Mouse (Mus musculus) hindbrain, embryonic 13.5 days (tissue): ENCODE results near the gene Myh10. TPM values are rescaled to one million over a fixed set of nuclear protein-coding genes. Genes with fewer than 3 reads are reported as not detected.
"Not testable (repeated sequence)": the region's sequence is repeated elsewhere in the genome, so short reads cannot be mapped to it uniquely, and the experiment has no call there.

Source experiments
- ATAC-seq: fragments of 200-750 bp; cut with Nextera tagmentation; 2 replicates; pipeline ENCODE4 v1.8.0; 2017; ENCODE audit warnings: moderate TSS enrichment; ENCODE audit not compliant: low FRiP score
- H3K27ac ChIP-seq: fragments of 300-500 bp; sonication (generic); 2 replicates; pipeline ENCODE4 v1.5.1; 2015; ENCODE audit warnings: inconsistent platforms, mild to moderate bottlenecking, moderate library complexity
- H3K27me3 ChIP-seq: fragments of 300-500 bp; sonication (generic); 2 replicates; pipeline ENCODE4 v1.6.1; 2015; ENCODE audit warnings: mild to moderate bottlenecking, inconsistent platforms
- H3K36me3 ChIP-seq: fragments of 300-500 bp; sonication (generic); 2 replicates; pipeline ENCODE4 v1.6.1; 2015; ENCODE audit warnings: mild to moderate bottlenecking, inconsistent platforms
- H3K4me1 ChIP-seq: fragments of 300-500 bp; sonication (generic); replicated peaks from 2 replicates; pipeline ENCODE4 v1.6.1; 2015; ENCODE audit warnings: inconsistent platforms
- H3K4me2 ChIP-seq: fragments of 300-500 bp; sonication (generic); 2 replicates; pipeline ENCODE4 v1.6.1; 2015; ENCODE audit warnings: inconsistent platforms, mild to moderate bottlenecking, moderate library complexity
- H3K4me3 ChIP-seq: fragments of 300-500 bp; sonication (generic); 2 replicates; pipeline ENCODE4 v1.5.1; 2015; ENCODE audit warnings: mild to moderate bottlenecking, inconsistent platforms
- H3K9ac ChIP-seq: fragments of 300-500 bp; sonication (generic); 2 replicates; pipeline ENCODE4 v1.6.1; 2015; ENCODE audit warnings: mild to moderate bottlenecking, inconsistent platforms
- H3K9me3 ChIP-seq: fragments of 300-500 bp; sonication (generic); 2 replicates; pipeline ENCODE4 v1.6.1; 2016; ENCODE audit warnings: inconsistent platforms
- WGBS: fragments of 180-500 bp; shearing (Covaris S2); methylation state at CpG from one replicate; pipeline ENCODE4 v1.1.7; 2015; 5-methylcytosine and 5-hydroxymethylcytosine counted together
- polyA plus RNA-seq: library from polyadenylated mRNA; unstranded; fragments of >200 nt; fragmentation: Nextera tagmentation; extraction: Ambion mirVana; gene quantifications from 2 replicates; pipeline ENCODE4 v1.2.1, GENCODE M21; 2015

Myh10 gene
- polyA plus RNA-seq, 1 experiment from 2014 or later = 93.4 TPM

- H3K9ac ChIP-seq, H3K4me1 ChIP-seq, ATAC-seq, H3K27me3 ChIP-seq, H3K4me2 ChIP-seq, H3K27ac ChIP-seq, H3K9me3 ChIP-seq, H3K4me3 ChIP-seq: not testable (repeated sequence)
- 98% methylated on average over 3 of the region's 3 CpGs for WGBS
- H3K36me3 ChIP-seq = peaks cover 36% of the 10 kb centered on the region
Measured at GRCm38 (mm10) chr11:68733401-68733800, 42.0 kb downstream of the Myh10 start.

GRCm38 (mm10) chr11:68739509-68739908 lies 48.1 kb downstream of the Myh10 start:
- Histone ChIP-seq H3K4me3 (no peak overlapping the region), H3K27me3 (no peaks in the 10 kb centered on the region), H3K4me2 (no peak overlapping the region), H3K9me3 (no peaks in the 10 kb centered on the region), H3K36me3 (peaks cover 44% of the 10 kb centered on the region), H3K9ac (no peak overlapping the region), H3K4me1 (no peaks in the 10 kb centered on the region), H3K27ac (no peak overlapping the region)
- WGBS = 94% methylated on average over 7 of the region's 7 CpGs
- no peak for ATAC-seq

- no peaks in the 10 kb centered on the region for H3K27me3 ChIP-seq
- WGBS = 84% methylated on average over 2 of the region's 2 CpGs
- no peak overlapping the region for H3K4me3 ChIP-seq
- peaks cover 42% of the 10 kb centered on the region for H3K36me3 ChIP-seq
- no peaks in the 10 kb centered on the region for H3K9me3 ChIP-seq
- peaks cover 8% of the 10 kb centered on the region; the same call in 1 of the 2 replicates for H3K4me1 ChIP-seq
- ATAC-seq = no peak
- no peak overlapping the region for H3K27ac ChIP-seq
- H3K9ac ChIP-seq = no peak overlapping the region
- no peak overlapping the region for H3K4me2 ChIP-seq
Measured at GRCm38 (mm10) chr11:68742658-68743057, 51.3 kb downstream of the Myh10 start.

- Histone ChIP-seq H3K9ac (no peak overlapping the region), H3K4me2 (no peak overlapping the region), H3K36me3 (peaks cover 41% of the 10 kb centered on the region), H3K4me1 (peaks cover 8% of the 10 kb centered on the region; the same call in 1 of the 2 replicates), H3K27me3 (no peaks in the 10 kb centered on the region), H3K27ac (no peak overlapping the region), H3K9me3 (no peaks in the 10 kb centered on the region), H3K4me3 (no peak overlapping the region)
- ATAC-seq = no peak
- whole genome bisulfite sequencing = 85% methylated on average over 3 of the region's 3 CpGs
Measured at GRCm38 (mm10) chr11:68744150-68744549, 52.8 kb downstream of the Myh10 start.

GRCm38 (mm10) chr11:68745374-68746200 lies 54.2 kb downstream of the Myh10 start:
- Histone ChIP-seq H3K4me1 (peaks cover 8% of the 10 kb centered on the region; the same call in 1 of the 2 replicates), H3K27ac (peak overlapping the region; percentile 60), H3K27me3 (no peaks in the 10 kb centered on the region), H3K9ac (no peak overlapping the region), H3K36me3 (peaks cover 39% of the 10 kb centered on the region), H3K9me3 (no peaks in the 10 kb centered on the region), H3K4me3 (no peak overlapping the region), H3K4me2 (no peak overlapping the region)
- WGBS = 78% methylated on average over 16 of the region's 16 CpGs
- no peak for ATAC-seq

GRCm38 (mm10) chr11:68748121-68748520 lies 56.8 kb downstream of the Myh10 start:
- 91% methylated on average over 5 of the region's 5 CpGs for WGBS
- H3K4me3 ChIP-seq = no peak overlapping the region
- ATAC-seq = no peak
- peaks cover 49% of the 10 kb centered on the region for H3K36me3 ChIP-seq
- no peaks in the 10 kb centered on the region for H3K27me3 ChIP-seq
- H3K4me1 ChIP-seq = peaks cover 13% of the 10 kb centered on the region
- no peak overlapping the region for H3K4me2 ChIP-seq
- no peak overlapping the region for H3K9ac ChIP-seq
- no peak overlapping the region for H3K27ac ChIP-seq
- H3K9me3 ChIP-seq = no peaks in the 10 kb centered on the region

GRCm38 (mm10) chr11:68750206-68750605 lies 58.8 kb downstream of the Myh10 start:
- H3K27me3 ChIP-seq = no peaks in the 10 kb centered on the region
- no peak overlapping the region for H3K4me3 ChIP-seq
- no peak for ATAC-seq
- H3K4me2 ChIP-seq = no peak overlapping the region
- no peak overlapping the region for H3K27ac ChIP-seq
- H3K4me1 ChIP-seq = peaks cover 25% of the 10 kb centered on the region
- 93% methylated on average over 2 of the region's 2 CpGs for WGBS
- no peaks in the 10 kb centered on the region for H3K9me3 ChIP-seq
- no peak overlapping the region for H3K9ac ChIP-seq
- H3K36me3 ChIP-seq = peaks cover 47% of the 10 kb centered on the region

GRCm38 (mm10) chr11:68750938-68751337 lies 59.6 kb downstream of the Myh10 start:
- WGBS = 78% methylated on average over 8 of the region's 8 CpGs
- H3K4me2 ChIP-seq = no peak overlapping the region
- no peak for ATAC-seq

GRCm38 (mm10) chr11:68754283-68754682 lies 62.9 kb downstream of the Myh10 start:
- Histone ChIP-seq H3K9ac (no peak overlapping the region), H3K27ac (peak overlapping the region; percentile 53)
- WGBS = 51% methylated on average over 7 of the region's 7 CpGs

More at GRCm38 (mm10) chr11:68750938-68751337, 59.6 kb downstream of the Myh10 start:
- Histone ChIP-seq H3K9me3 (no peaks in the 10 kb centered on the region), H3K4me3 (no peak overlapping the region), H3K27ac (no peak overlapping the region), H3K4me1 (peaks cover 21% of the 10 kb centered on the region), H3K9ac (no peak overlapping the region), H3K27me3 (no peaks in the 10 kb centered on the region), H3K36me3 (peaks cover 40% of the 10 kb centered on the region)

GRCm38 (mm10) chr11:68756456-68757348 lies 65.3 kb downstream of the Myh10 start:
- H3K4me2 ChIP-seq = no peak overlapping the region
- H3K4me1 ChIP-seq = peaks cover 26% of the 10 kb centered on the region
- ATAC-seq = no peak
- no peak overlapping the region for H3K4me3 ChIP-seq
- H3K9me3 ChIP-seq = no peaks in the 10 kb centered on the region
- peaks cover 32% of the 10 kb centered on the region for H3K36me3 ChIP-seq
- no peak overlapping the region for H3K27ac ChIP-seq
- 86% methylated on average over 11 of the region's 11 CpGs for WGBS
- H3K9ac ChIP-seq = no peak overlapping the region
- H3K27me3 ChIP-seq = no peaks in the 10 kb centered on the region

More at GRCm38 (mm10) chr11:68754283-68754682, 62.9 kb downstream of the Myh10 start:
- Histone ChIP-seq H3K4me1 (peaks cover 26% of the 10 kb centered on the region), H3K4me3 (no peak overlapping the region), H3K27me3 (no peaks in the 10 kb centered on the region), H3K9me3 (no peaks in the 10 kb centered on the region), H3K4me2 (no peak overlapping the region), H3K36me3 (peaks cover 18% of the 10 kb centered on the region)
- no peak for ATAC-seq

GRCm38 (mm10) chr11:68759691-68760090 lies 68.3 kb downstream of the Myh10 start:
- Histone ChIP-seq H3K27ac (no peak overlapping the region), H3K4me3 (no peak overlapping the region), H3K9ac (no peak overlapping the region), H3K4me1 (peaks cover 9% of the 10 kb centered on the region), H3K4me2 (no peak overlapping the region), H3K9me3 (no peaks in the 10 kb centered on the region), H3K27me3 (no peaks in the 10 kb centered on the region), H3K36me3 (peaks cover 47% of the 10 kb centered on the region)
- WGBS = 86% methylated on average over 3 of the region's 3 CpGs
- no peak for ATAC-seq

GRCm38 (mm10) chr11:68761155-68761554 lies 69.8 kb downstream of the Myh10 start:
- H3K9me3 ChIP-seq = no peaks in the 10 kb centered on the region
- H3K9ac ChIP-seq = no peak overlapping the region
- ATAC-seq = no peak
- no peaks in the 10 kb centered on the region for H3K27me3 ChIP-seq
- H3K27ac ChIP-seq = no peak overlapping the region
- H3K36me3 ChIP-seq = peaks cover 62% of the 10 kb centered on the region
- H3K4me3 ChIP-seq = no peak overlapping the region
- H3K4me1 ChIP-seq = peaks cover 15% of the 10 kb centered on the region; the same call in 1 of the 2 replicates
- 92% methylated on average over 4 of the region's 4 CpGs for WGBS
- H3K4me2 ChIP-seq = no peak overlapping the region
